Mouse (Mus musculus) liver, embryonic 16.5 days (tissue): ENCODE data around the gene Mlec. TPM values are rescaled to one million over a fixed set of nuclear protein-coding genes. Genes with fewer than 3 reads are reported as not detected.
A peak's percentile ranks its signal among the peaks of the same experiment; 100 is the strongest.

Experiments
- ATAC-seq: fragments of 200-750 bp; cut with Nextera tagmentation; 2 replicates; pipeline ENCODE4 v1.8.0; 2017; ENCODE audit warnings: low read depth, mild to moderate bottlenecking, moderate number of reproducible peaks, moderate library complexity
- H3K27ac ChIP-seq: fragments of 300-500 bp; sonication (generic); 2 replicates; pipeline ENCODE4 v1.5.1; 2014; ENCODE audit warnings: mild to moderate bottlenecking, low read length
- H3K27me3 ChIP-seq: fragments of 300-500 bp; sonication (generic); 2 replicates; pipeline ENCODE4 v1.6.1; 2014; ENCODE audit warnings: low read depth, low read length, mixed read lengths; ENCODE audit not compliant: control insufficient read depth, insufficient read depth
- H3K36me3 ChIP-seq: fragments of 300-500 bp; sonication (generic); 2 replicates; pipeline ENCODE4 v1.6.1; 2014; ENCODE audit warnings: mild to moderate bottlenecking; ENCODE audit not compliant: control insufficient read depth, insufficient read depth
- H3K4me1 ChIP-seq: fragments of 300-500 bp; sonication (generic); 2 replicates; pipeline ENCODE4 v1.6.1; 2014; ENCODE audit warnings: low read depth, low read length, mixed read lengths; ENCODE audit not compliant: control insufficient read depth
- H3K4me2 ChIP-seq: fragments of 300-500 bp; sonication (generic); 2 replicates; pipeline ENCODE4 v1.6.1; 2014; ENCODE audit warnings: low read depth, low read length, mixed read lengths
- H3K4me3 ChIP-seq: fragments of 300-500 bp; sonication (generic); 2 replicates; pipeline ENCODE4 v1.5.1; 2014; ENCODE audit warnings: low read depth, mild to moderate bottlenecking, low read length
- H3K9ac ChIP-seq: fragments of 300-500 bp; sonication (generic); 2 replicates; pipeline ENCODE4 v1.6.1; 2014; ENCODE audit warnings: low read depth, low read length
- H3K9me3 ChIP-seq: fragments of 300-500 bp; sonication (generic); replicated peaks from 2 replicates; pipeline ENCODE4 v1.6.1; 2016; ENCODE audit warnings: low read length; ENCODE audit not compliant: control insufficient read depth
- WGBS: fragments of 180-500 bp; shearing (Covaris S2); extraction: QIAGEN DNeasy Blood & Tissue Kit; methylation state at CpG from one replicate; pipeline ENCODE4 v1.1.7; 2014; ENCODE audit not compliant: insufficient replicate concordance; 5-methylcytosine and 5-hydroxymethylcytosine counted together
- polyA plus RNA-seq: library from polyadenylated mRNA; unstranded; fragments of >200 nt; fragmentation: Nextera tagmentation; extraction: Ambion mirVana; gene quantifications from 2 replicates; pipeline ENCODE4 v1.2.1, GENCODE M21; 2015

The Mlec gene
- polyA plus RNA-seq, 1 experiment from 2014 or later: 19.4 TPM

- no peak for ATAC-seq
- Histone ChIP-seq H3K9me3 (no peaks in the 10 kb centered on the region), H3K36me3 (no peaks in the 10 kb centered on the region; the same call in 1 of the 2 replicates), H3K27me3 (no peaks in the 10 kb centered on the region; the same call in none of the 2 replicates), H3K9ac (no peak overlapping the region), H3K4me3 (no peak overlapping the region), H3K27ac (no peak overlapping the region), H3K4me1 (no peaks in the 10 kb centered on the region), H3K4me2 (no peak overlapping the region)
- 49% methylated on average over 3 of the region's 3 CpGs for WGBS
These were observed 17.3 kb downstream of the Mlec start for GRCm38 (mm10) chr5:115140726-115141125.

- 60% methylated on average over 4 of the region's 4 CpGs for WGBS
- Histone ChIP-seq H3K9me3 (no peaks in the 10 kb centered on the region), H3K4me3 (no peak overlapping the region), H3K27me3 (no peaks in the 10 kb centered on the region; the same call in none of the 2 replicates), H3K36me3 (no peaks in the 10 kb centered on the region), H3K9ac (no peak overlapping the region), H3K27ac (no peak overlapping the region), H3K4me1 (peaks cover 2% of the 10 kb centered on the region; the same call in 1 of the 2 replicates), H3K4me2 (no peak overlapping the region)
- ATAC-seq: no peak
These were observed 18.9 kb downstream of the Mlec start for GRCm38 (mm10) chr5:115139124-115139523.

- peak within 1 kb of the TSS; percentile 74 for H3K9ac ChIP-seq
- H3K9me3 ChIP-seq: no peaks in the 10 kb centered on the region
- no peaks in the 10 kb centered on the region for H3K36me3 ChIP-seq
- H3K27ac ChIP-seq: peak within 1 kb of the TSS; percentile 14; the same call in 1 of the 2 replicates
- H3K27me3 ChIP-seq: no peaks in the 10 kb centered on the region; the same call in none of the 2 replicates
- under 1% methylated on average over 72 of the region's 81 CpGs for whole genome bisulfite sequencing
- H3K4me3 ChIP-seq: peak within 1 kb of the TSS; percentile 79
- peak within 1 kb of the TSS; percentile 93 for H3K4me2 ChIP-seq
- peak; percentile 95 for ATAC-seq
- peaks cover 8% of the 10 kb centered on the region for H3K4me1 ChIP-seq
These were observed 23.5 kb downstream of the Mlec start, which contains the start of gene Unc119b for GRCm38 (mm10) chr5:115134234-115135165. Gene Unc119b (minus strand): TSS chr5:115134975.

GRCm38 (mm10) chr5:115133358-115134066 is 24.5 kb downstream of the Mlec start:
- Histone ChIP-seq H3K36me3 (no peaks in the 10 kb centered on the region), H3K4me3 (peak overlapping the region; percentile 79), H3K9me3 (no peaks in the 10 kb centered on the region), H3K27ac (no peak overlapping the region), H3K27me3 (no peaks in the 10 kb centered on the region; the same call in none of the 2 replicates), H3K4me1 (peaks cover 8% of the 10 kb centered on the region), H3K4me2 (peak overlapping the region; percentile 93), H3K9ac (no peak overlapping the region; the same call in 1 of the 2 replicates)
- WGBS: 49% methylated on average over 6 of the region's 6 CpGs
- no peak for ATAC-seq

- ATAC-seq: no peak
- Histone ChIP-seq H3K9ac (no peak overlapping the region), H3K4me1 (peaks cover 8% of the 10 kb centered on the region), H3K36me3 (no peaks in the 10 kb centered on the region), H3K9me3 (no peaks in the 10 kb centered on the region), H3K4me2 (no peak overlapping the region), H3K27me3 (no peaks in the 10 kb centered on the region; the same call in 1 of the 2 replicates), H3K4me3 (no peak overlapping the region), H3K27ac (no peak overlapping the region)
- 87% methylated on average over 8 of the region's 8 CpGs for WGBS
These were observed 25.5 kb downstream of the Mlec start for GRCm38 (mm10) chr5:115132465-115132864.

GRCm38 (mm10) chr5:115129328-115129727 is 28.7 kb downstream of the Mlec start:
- no peak overlapping the region for H3K4me2 ChIP-seq
- H3K4me3 ChIP-seq: no peak overlapping the region
- H3K9ac ChIP-seq: no peak overlapping the region
- H3K27ac ChIP-seq: no peak overlapping the region
- H3K27me3 ChIP-seq: no peaks in the 10 kb centered on the region
- 77% methylated on average over 6 of the region's 6 CpGs for WGBS
- H3K36me3 ChIP-seq: no peaks in the 10 kb centered on the region
- peaks cover 8% of the 10 kb centered on the region for H3K4me1 ChIP-seq
- no peaks in the 10 kb centered on the region for H3K9me3 ChIP-seq
- ATAC-seq: no peak

GRCm38 (mm10) chr5:115127421-115128179 is 30.4 kb downstream of the Mlec start:
- no peak for ATAC-seq
- WGBS: 84% methylated on average over 22 of the region's 22 CpGs
- H3K36me3 ChIP-seq: no peaks in the 10 kb centered on the region

GRCm38 (mm10) chr5:115126578-115127312 is 31.2 kb downstream of the Mlec start:
- no peaks in the 10 kb centered on the region for H3K27me3 ChIP-seq
- no peak for ATAC-seq
- H3K36me3 ChIP-seq: no peaks in the 10 kb centered on the region
- H3K27ac ChIP-seq: no peak overlapping the region
- no peaks in the 10 kb centered on the region; the same call in 1 of the 2 replicates for H3K4me1 ChIP-seq
- no peaks in the 10 kb centered on the region for H3K9me3 ChIP-seq
- H3K4me3 ChIP-seq: no peak overlapping the region
- H3K4me2 ChIP-seq: no peak overlapping the region
- WGBS: 85% methylated on average over 28 of the region's 28 CpGs
- H3K9ac ChIP-seq: no peak overlapping the region

More at GRCm38 (mm10) chr5:115127421-115128179, 30.4 kb downstream of the Mlec start:
- Histone ChIP-seq H3K9ac (no peak overlapping the region), H3K4me3 (no peak overlapping the region), H3K27ac (no peak overlapping the region), H3K27me3 (no peaks in the 10 kb centered on the region), H3K4me1 (no peaks in the 10 kb centered on the region), H3K4me2 (no peak overlapping the region), H3K9me3 (no peaks in the 10 kb centered on the region)
